ENCODE assay signal across 8 mouse cellular contexts in the genomic region with DNA sequence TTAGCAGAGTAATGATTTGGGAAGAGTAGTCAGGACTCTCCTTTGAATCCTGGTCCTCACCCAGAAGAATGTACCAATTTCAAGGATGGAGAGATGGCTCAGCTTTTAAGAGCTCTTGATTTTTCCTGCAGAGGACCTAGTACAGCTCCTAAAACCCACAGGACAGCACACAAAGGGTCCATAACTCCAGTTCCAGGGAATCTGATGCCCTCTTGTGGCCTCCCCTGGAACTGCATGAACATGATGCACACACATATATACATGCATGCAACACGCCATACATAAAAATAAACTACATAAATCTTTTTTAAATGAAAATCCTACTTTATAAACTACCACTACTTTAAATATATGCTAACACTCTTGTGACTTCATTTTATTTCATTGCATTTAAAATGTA.
DNase-seq lines count a peak whose midpoint lies in the region.

No protein-coding gene starts in this region.

- DNase-seq in A20 (ENCODE audit: low read depth, low spot score) (peak; percentile 56), ES-CJ7 (ENCODE audit: low read depth, low spot score) (peak; percentile 85)
- DNase-seq in cerebellum, postnatal 4 days (ENCODE audit: low spot score in 2 of 2): peak; percentile 51 to 78
- DNase-seq in gastrocnemius, postnatal 10 days: peak; percentile 67
- peak; percentile 54 to 83 for DNase-seq in kidney, postnatal 25 days
- peak; percentile 39 to 59 for DNase-seq in lung, adult 18-20 months
- DNase-seq in retina, postnatal 1 day: peak; percentile 77
- DNase-seq in urinary bladder, adult 2 months (ENCODE audit: low spot score): no peak
